Mouse (Mus musculus): ENCODE results near the gene Tmem212.

Tmem212 gene

DNA sequence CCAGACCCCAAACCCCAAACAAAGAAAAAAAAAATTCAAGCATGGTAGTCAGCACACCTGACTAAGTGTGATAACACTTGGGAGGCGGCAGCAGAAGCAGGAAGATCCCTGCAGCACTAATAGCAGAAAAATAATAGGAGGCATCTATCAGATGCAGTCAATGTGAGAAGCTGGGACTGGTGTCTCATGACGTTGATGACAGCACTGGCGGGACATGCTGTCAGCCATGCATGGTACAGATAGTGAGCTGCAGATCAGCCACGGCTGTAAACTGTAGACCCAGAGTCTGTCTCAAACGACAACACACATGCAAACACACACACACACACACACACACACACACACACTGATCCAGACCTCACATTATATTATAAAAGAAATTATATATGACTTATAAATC, 52.9 kb downstream of the Tmem212 start:
- in situ Hi-C loops (cut with MboI, MseI) = no loop called here

DNA sequence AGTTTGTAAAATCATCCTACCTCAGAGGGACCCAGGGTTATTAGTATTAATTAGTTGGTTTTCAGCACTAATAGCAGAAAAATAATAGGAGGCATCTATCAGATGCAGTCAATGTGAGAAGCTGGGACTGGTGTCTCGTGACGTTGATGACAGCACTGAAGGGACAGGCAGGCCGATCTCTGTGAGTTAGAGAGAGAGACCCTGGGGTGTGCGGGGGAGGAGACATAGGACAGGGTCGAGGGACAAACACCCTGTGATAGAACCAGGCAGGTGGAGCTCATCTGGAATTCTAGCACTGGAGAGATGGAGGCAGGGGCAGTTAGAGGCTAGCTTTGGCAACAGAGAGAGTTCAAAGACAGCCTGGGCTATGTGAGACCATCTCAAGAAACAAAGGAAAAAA, 53.3 kb downstream of the Tmem212 start:
- in situ Hi-C loops (cut with MboI, MseI) = no loop called here

GRCm38 (mm10) chr3:27840311-27840710, 55.9 kb downstream of the Tmem212 start:
- in situ Hi-C loops (cut with MboI, MseI) = no loop called here

- in situ Hi-C loops (cut with MboI, MseI) = no loop called here
Measured at GRCm38 (mm10) chr3:27839795-27840194, 56.4 kb downstream of the Tmem212 start.

GRCm38 (mm10) chr3:27839231-27839630, 56.9 kb downstream of the Tmem212 start:
- in situ Hi-C loops (cut with MboI, MseI) = no loop called here

DNA sequence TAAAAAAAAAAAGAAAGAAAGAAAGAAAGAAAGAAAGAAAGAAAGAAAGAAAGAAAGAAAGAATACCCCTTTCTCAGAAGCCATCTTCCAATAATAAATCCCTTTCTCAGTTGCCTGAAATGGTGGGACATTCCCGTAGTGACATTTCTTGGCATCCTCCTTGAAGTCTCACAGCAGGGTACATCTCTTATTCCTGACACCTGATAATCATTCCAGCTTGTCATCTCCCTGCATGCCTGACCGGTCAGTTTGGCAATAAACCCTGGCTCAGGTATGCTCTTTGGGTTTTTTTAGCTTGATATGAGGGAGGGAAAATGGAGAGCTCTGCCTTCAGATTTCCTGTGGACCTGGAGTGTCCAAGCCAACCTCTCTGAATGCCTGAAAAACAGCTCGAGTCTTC, 59.9 kb downstream of the Tmem212 start:
- in situ Hi-C loops (cut with MboI, MseI) = no loop called here

- in situ Hi-C loops (cut with MboI, MseI) = no loop called here
Measured at GRCm38 (mm10) chr3:27835786-27836185, 60.4 kb downstream of the Tmem212 start.

- in situ Hi-C loops (cut with MboI, MseI) = no loop called here
Measured at GRCm38 (mm10) chr3:27828755-27829154, 67.4 kb downstream of the Tmem212 start.

- in situ Hi-C loops (cut with MboI, MseI) = no loop called here
Measured at GRCm38 (mm10) chr3:27827236-27827635, 68.9 kb downstream of the Tmem212 start.

DNA sequence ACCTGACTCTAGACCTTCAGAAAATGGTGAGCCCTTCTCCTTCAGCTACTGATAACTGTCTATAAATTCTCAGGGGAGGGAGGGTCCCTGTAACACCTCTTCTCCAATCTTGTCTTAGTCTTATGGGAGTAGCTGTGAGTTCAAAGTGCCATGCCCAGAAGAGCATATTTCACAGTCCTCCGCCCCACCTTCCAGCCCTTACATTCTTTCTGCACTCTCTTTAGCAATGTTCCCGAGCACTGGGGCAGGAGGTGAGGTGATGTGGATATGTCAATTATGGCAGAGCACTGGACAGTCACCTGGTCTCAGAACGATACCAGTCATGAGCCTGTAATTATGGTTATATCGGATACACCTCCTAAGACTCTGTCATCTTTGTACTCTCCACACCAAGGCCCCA, 70.2 kb downstream of the Tmem212 start:
- in situ Hi-C loops (cut with MboI, MseI) = no loop called here

All from T-helper 1 cell (primary cell).